Mouse (Mus musculus): ENCODE results near the gene Lama4. TPM values are rescaled to one million over a fixed set of nuclear protein-coding genes. Genes with fewer than 3 reads are reported as not detected.

Lama4 gene
- polyA plus RNA-seq, 1 experiment from 2014 or later = 73.9 TPM

- Histone ChIP-seq H3K27ac (no peak overlapping the region), H3K9ac (no peak overlapping the region), H3K4me3 (replicated peaks) (no peak overlapping the region), H3K9me3 (replicated peaks) (no peaks in the 10 kb centered on the region), H3K4me2 (no peak overlapping the region), H3K36me3 (no peaks in the 10 kb centered on the region; the same call in 1 of the 2 replicates), H3K27me3 (no peaks in the 10 kb centered on the region), H3K4me1 (0 out of 2 replicates have a peak, but pooled peaks cover 6% of the 10 kb centered on the region)
- no peak for ATAC-seq (replicated peaks; ENCODE audit: low FRiP score)
- 65% methylated on average over 4 of the region's 4 CpGs for WGBS
Measured at GRCm38 (mm10) chr10:39000951-39001350, 35.6 kb downstream of the Lama4 start.

- no peak overlapping the region for H3K4me3 ChIP-seq (replicated peaks)
- H3K4me2 ChIP-seq = no peak overlapping the region
- WGBS = 82% methylated on average over 2 of the region's 2 CpGs
- H3K9ac ChIP-seq = no peak overlapping the region
- no peaks in the 10 kb centered on the region; the same call in 1 of the 2 replicates for H3K36me3 ChIP-seq
- no peak overlapping the region for H3K27ac ChIP-seq
- no peaks in the 10 kb centered on the region for H3K27me3 ChIP-seq
- no peak for ATAC-seq (replicated peaks; ENCODE audit: low FRiP score)
- H3K4me1 ChIP-seq = peaks cover 11% of the 10 kb centered on the region; the same call in 1 of the 2 replicates
- H3K9me3 ChIP-seq (replicated peaks) = no peaks in the 10 kb centered on the region
Measured at GRCm38 (mm10) chr10:39002521-39002920, 37.2 kb downstream of the Lama4 start.

GRCm38 (mm10) chr10:39003520-39003919 lies 38.2 kb downstream of the Lama4 start:
- Histone ChIP-seq H3K9me3 (replicated peaks) (no peaks in the 10 kb centered on the region), H3K27ac (no peak overlapping the region), H3K27me3 (no peaks in the 10 kb centered on the region), H3K4me1 (peaks cover 11% of the 10 kb centered on the region; the same call in 1 of the 2 replicates), H3K9ac (no peak overlapping the region), H3K4me2 (no peak overlapping the region), H3K36me3 (peaks cover 7% of the 10 kb centered on the region), H3K4me3 (replicated peaks) (no peak overlapping the region)
- ATAC-seq (replicated peaks; ENCODE audit: low FRiP score) = no peak

GRCm38 (mm10) chr10:39005494-39005893 lies 40.2 kb downstream of the Lama4 start:
- H3K36me3 ChIP-seq = peaks cover 11% of the 10 kb centered on the region
- H3K9ac ChIP-seq = no peak overlapping the region

GRCm38 (mm10) chr10:39006433-39007105 lies 41.3 kb downstream of the Lama4 start:
- H3K4me3 ChIP-seq (replicated peaks) = no peak overlapping the region
- no peaks in the 10 kb centered on the region for H3K9me3 ChIP-seq (replicated peaks)
- no peak for ATAC-seq (replicated peaks; ENCODE audit: low FRiP score)
- H3K4me2 ChIP-seq = no peak overlapping the region
- H3K27me3 ChIP-seq = no peaks in the 10 kb centered on the region
- 43% methylated on average over 4 of the region's 4 CpGs for WGBS
- peaks cover 20% of the 10 kb centered on the region for H3K36me3 ChIP-seq
- peak overlapping the region; percentile 37; the same call in 1 of the 2 replicates for H3K27ac ChIP-seq
- H3K4me1 ChIP-seq = peaks cover 11% of the 10 kb centered on the region; the same call in 1 of the 2 replicates
- no peak overlapping the region for H3K9ac ChIP-seq

More at GRCm38 (mm10) chr10:39005494-39005893, 40.2 kb downstream of the Lama4 start:
- Histone ChIP-seq H3K27me3 (no peaks in the 10 kb centered on the region), H3K4me2 (no peak overlapping the region), H3K27ac (0 out of 2 replicates have a peak overlapping the region, but pooled peaks have one; percentile 18), H3K4me1 (peaks cover 11% of the 10 kb centered on the region; the same call in 1 of the 2 replicates), H3K9me3 (replicated peaks) (no peaks in the 10 kb centered on the region), H3K4me3 (replicated peaks) (no peak overlapping the region)
- no peak; the same call in 1 of the 2 replicates for ATAC-seq (replicated peaks; ENCODE audit: low FRiP score)
- 74% methylated on average over 8 of the region's 8 CpGs for WGBS

- Histone ChIP-seq H3K4me3 (replicated peaks) (no peak overlapping the region), H3K4me2 (no peak overlapping the region), H3K27me3 (no peaks in the 10 kb centered on the region), H3K4me1 (no peaks in the 10 kb centered on the region), H3K9me3 (replicated peaks) (no peaks in the 10 kb centered on the region), H3K27ac (no peak overlapping the region), H3K36me3 (peaks cover 28% of the 10 kb centered on the region; the same call in 1 of the 2 replicates), H3K9ac (no peak overlapping the region)
- 66% methylated on average over 2 of the region's 2 CpGs for WGBS
- no peak for ATAC-seq (replicated peaks; ENCODE audit: low FRiP score)
Measured at GRCm38 (mm10) chr10:39014836-39015235, 49.5 kb downstream of the Lama4 start.

- Histone ChIP-seq H3K27me3 (no peaks in the 10 kb centered on the region), H3K9me3 (replicated peaks) (no peaks in the 10 kb centered on the region), H3K4me3 (replicated peaks) (no peak overlapping the region), H3K27ac (no peak overlapping the region), H3K4me1 (no peaks in the 10 kb centered on the region), H3K4me2 (no peak overlapping the region), H3K9ac (no peak overlapping the region), H3K36me3 (peaks cover 12% of the 10 kb centered on the region; the same call in 1 of the 2 replicates)
- ATAC-seq (replicated peaks; ENCODE audit: low FRiP score) = no peak
- 67% methylated on average over 4 of the region's 4 CpGs for WGBS
Measured at GRCm38 (mm10) chr10:39017986-39018385, 52.7 kb downstream of the Lama4 start.

- ATAC-seq (replicated peaks; ENCODE audit: low FRiP score) = no peak
- H3K9ac ChIP-seq = no peak overlapping the region
- no peak overlapping the region for H3K4me2 ChIP-seq
- H3K4me1 ChIP-seq = no peaks in the 10 kb centered on the region
- no peak overlapping the region for H3K27ac ChIP-seq
- H3K36me3 ChIP-seq = peaks cover 7% of the 10 kb centered on the region; the same call in 1 of the 2 replicates
- H3K27me3 ChIP-seq = no peaks in the 10 kb centered on the region
- H3K9me3 ChIP-seq (replicated peaks) = no peaks in the 10 kb centered on the region
- WGBS = 92% methylated on average over 1 of the region's 1 CpGs
- H3K4me3 ChIP-seq (replicated peaks) = no peak overlapping the region
Measured at GRCm38 (mm10) chr10:39018635-39019034, 53.3 kb downstream of the Lama4 start.

- 78% methylated on average over 5 of the region's 5 CpGs for WGBS
- H3K9ac ChIP-seq = no peak overlapping the region
- H3K27me3 ChIP-seq = no peaks in the 10 kb centered on the region
- no peak overlapping the region for H3K4me2 ChIP-seq
- H3K27ac ChIP-seq = no peak overlapping the region
- H3K4me1 ChIP-seq = no peaks in the 10 kb centered on the region
- ATAC-seq (replicated peaks; ENCODE audit: low FRiP score) = no peak
- no peak overlapping the region for H3K4me3 ChIP-seq (replicated peaks)
- peaks cover 27% of the 10 kb centered on the region for H3K36me3 ChIP-seq
- H3K9me3 ChIP-seq (replicated peaks) = no peaks in the 10 kb centered on the region
Measured at GRCm38 (mm10) chr10:39023618-39024256, 58.4 kb downstream of the Lama4 start.

GRCm38 (mm10) chr10:39026529-39026928 lies 61.2 kb downstream of the Lama4 start:
- H3K36me3 ChIP-seq = peaks cover 46% of the 10 kb centered on the region
- H3K9me3 ChIP-seq (replicated peaks) = no peaks in the 10 kb centered on the region
- H3K4me1 ChIP-seq = no peaks in the 10 kb centered on the region
- no peak overlapping the region for H3K4me3 ChIP-seq (replicated peaks)
- H3K27me3 ChIP-seq = no peaks in the 10 kb centered on the region
- H3K4me2 ChIP-seq = no peak overlapping the region
- no peak overlapping the region for H3K9ac ChIP-seq
- ATAC-seq (replicated peaks; ENCODE audit: low FRiP score) = no peak
- H3K27ac ChIP-seq = no peak overlapping the region
- 87% methylated on average over 8 of the region's 8 CpGs for WGBS

GRCm38 (mm10) chr10:39027058-39027457 lies 61.7 kb downstream of the Lama4 start:
- Histone ChIP-seq H3K27ac (no peak overlapping the region), H3K4me3 (replicated peaks) (no peak overlapping the region), H3K4me2 (no peak overlapping the region), H3K9ac (no peak overlapping the region), H3K27me3 (no peaks in the 10 kb centered on the region), H3K9me3 (replicated peaks) (no peaks in the 10 kb centered on the region), H3K4me1 (no peaks in the 10 kb centered on the region), H3K36me3 (peaks cover 50% of the 10 kb centered on the region)
- ATAC-seq (replicated peaks; ENCODE audit: low FRiP score) = no peak
- WGBS = 75% methylated on average over 5 of the region's 5 CpGs

- peaks cover 61% of the 10 kb centered on the region for H3K36me3 ChIP-seq
Measured at GRCm38 (mm10) chr10:39028403-39028802, 63.1 kb downstream of the Lama4 start.

More at GRCm38 (mm10) chr10:39028403-39028802, 63.1 kb downstream of the Lama4 start:
- Histone ChIP-seq H3K9ac (no peak overlapping the region), H3K27ac (no peak overlapping the region), H3K9me3 (replicated peaks) (no peaks in the 10 kb centered on the region), H3K4me3 (replicated peaks) (no peak overlapping the region), H3K4me2 (no peak overlapping the region), H3K4me1 (no peaks in the 10 kb centered on the region), H3K27me3 (no peaks in the 10 kb centered on the region)
- 69% methylated on average over 5 of the region's 5 CpGs for WGBS
- no peak for ATAC-seq (replicated peaks; ENCODE audit: low FRiP score)
